Mouse (Mus musculus) telencephalon, adult 2 months (tissue): ENCODE data around the gene Cd38.

Experiments
- DNase-seq: peaks from one replicate; pipeline ENCODE4 v3.0.0-alpha.2; 2011; ENCODE audit warnings: low read depth, low spot score

The Cd38 gene

DNA sequence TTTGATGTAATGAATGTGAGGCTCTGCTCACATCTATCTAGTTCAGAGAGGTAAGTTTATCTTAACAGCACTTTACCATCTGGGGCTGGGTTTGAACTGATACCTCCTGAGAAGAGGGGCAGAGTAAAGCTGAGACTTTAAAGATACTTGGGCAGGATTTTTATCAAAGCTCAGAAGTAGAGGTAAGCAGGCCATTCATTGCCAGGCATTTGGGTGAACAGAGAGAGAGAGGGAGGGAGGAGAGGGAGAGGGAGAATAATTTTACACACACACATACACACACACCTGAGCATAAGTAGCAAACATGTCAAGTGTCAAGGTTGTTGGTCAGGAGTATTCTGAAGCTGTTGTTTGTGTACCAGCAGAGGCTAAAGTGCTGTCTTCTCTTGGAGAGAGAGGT, at the start of gene Cd38:
Cd38 (plus strand) TSS at position 301 of the 400 bp plus-strand sequence.
- DNase-seq: no peak

DNA sequence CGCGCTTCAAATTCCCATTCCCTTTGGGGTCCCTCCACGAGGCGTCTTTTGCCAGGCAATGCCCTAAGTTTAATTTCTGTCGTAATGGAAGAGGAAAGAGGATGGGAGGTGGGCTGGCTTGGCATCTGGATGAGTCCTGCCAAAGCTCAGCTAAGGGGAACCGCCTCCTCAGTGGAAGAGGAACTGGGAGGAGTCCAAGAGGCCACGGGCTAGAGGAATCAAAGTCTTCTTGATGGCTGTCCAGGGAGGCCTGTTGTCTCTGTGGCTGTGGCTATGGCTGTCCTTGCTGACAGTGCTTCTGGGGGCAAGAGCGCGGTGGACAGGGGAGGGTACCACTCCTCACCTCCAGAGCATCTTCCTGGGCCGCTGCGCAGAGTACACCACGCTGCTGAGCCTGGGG, 49.7 kb upstream of the Cd38 start, which contains the start of gene Bst1:
Bst1 (plus strand) TSS at position 191 of the 400 bp plus-strand sequence.
- DNase-seq: no peak

DNA sequence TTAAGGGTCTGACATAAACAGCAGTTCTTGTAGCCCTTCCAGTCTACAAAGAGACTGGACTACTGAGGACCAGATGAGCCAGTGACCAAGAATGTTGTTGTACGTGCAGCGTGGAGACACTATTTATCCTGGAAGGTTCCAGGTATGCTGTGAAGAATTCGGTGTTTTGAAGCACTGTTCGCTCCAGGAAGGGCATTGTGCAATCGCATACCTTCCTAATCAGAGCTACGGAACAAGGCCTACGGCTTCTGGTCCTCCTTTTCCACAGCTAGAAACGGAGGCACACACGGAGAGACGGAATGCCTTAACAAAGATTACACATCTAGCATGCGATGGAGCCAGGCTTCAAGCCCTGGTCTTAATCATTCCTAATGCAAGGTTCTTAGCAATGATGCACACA, 47.6 kb upstream of the Cd38 start:
- DNase-seq: no peak

DNA sequence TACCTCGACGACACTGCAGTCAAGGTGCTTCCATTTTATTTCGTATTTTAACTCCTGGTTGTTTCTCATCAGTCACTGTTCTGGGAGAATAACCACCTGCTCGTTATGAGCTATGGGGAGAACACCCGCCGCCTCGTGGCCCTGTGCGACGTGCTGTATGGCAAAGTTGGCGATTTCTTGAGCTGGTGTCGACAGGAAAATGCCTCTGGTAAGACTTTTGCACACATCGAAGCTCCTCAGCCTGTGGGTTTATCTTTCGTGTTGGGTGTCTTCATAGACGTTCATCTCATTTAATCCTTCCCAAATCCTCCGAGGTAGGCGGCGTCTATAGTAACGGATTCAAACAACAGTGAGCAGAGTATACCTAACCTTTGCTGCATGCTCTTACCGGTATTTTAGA, 46.8 kb upstream of the Cd38 start, which contains the start of gene Fbxl5:
Fbxl5 (minus strand) TSS at position 101 of the 400 bp plus-strand sequence.
- DNase-seq: no peak

DNA sequence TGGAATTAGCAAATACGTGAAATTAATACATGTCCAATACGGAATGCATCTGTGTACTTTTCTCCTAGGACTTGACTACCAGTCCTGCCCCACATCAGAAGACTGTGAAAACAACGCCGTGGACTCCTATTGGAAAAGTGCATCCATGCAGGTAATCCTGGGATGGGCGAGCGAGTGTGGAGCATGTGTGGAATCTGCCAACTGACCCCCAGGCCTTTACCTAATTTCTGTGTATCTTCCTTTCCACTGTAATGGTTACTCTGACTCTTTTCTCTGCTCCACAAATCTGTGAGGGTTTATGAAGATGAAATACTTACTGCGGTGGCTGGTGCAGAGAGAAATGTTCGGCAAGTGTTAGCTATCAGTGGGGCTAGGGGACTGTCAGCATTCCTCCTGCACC, 46.2 kb upstream of the Cd38 start:
- DNase-seq: no peak

DNA sequence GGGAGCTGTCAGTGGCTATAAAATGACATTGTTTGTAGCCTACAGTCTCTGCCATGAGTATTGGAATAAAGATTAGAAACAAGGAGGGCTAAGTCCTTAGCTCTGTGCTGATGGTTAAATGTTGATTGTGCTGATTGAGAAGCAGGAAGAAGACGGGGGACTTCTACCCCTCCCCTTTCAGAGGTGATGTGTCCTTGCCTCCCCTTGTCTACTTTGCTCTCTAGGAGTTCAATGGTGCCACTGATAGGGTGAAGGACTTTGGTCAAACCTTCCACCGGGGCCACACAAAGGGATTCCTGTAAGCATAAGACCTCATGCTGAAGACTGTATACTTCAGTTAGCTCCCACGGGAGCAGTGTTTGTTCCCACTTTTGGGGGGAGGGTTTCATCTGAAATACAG, 45.5 kb upstream of the Cd38 start:
- no peak for DNase-seq

DNA sequence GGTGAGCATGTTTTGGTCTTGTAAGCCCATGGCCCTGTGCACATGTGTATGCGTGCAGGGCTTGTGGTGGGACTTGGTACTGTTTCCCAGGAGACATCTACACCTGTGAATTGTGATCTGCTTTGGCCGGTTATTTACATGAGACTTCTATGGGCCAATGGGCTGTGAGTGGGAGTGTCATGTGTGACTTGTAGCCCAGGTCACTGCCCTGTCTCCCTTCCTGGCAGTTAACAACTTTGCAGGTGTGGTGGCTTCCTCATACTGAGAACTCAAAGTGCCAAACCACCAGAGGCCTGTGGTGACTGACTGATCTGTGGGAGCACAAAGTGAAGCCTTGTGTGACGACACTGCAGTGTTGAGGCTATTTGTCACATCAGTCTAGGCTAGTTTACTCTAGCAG, 43.8 kb upstream of the Cd38 start:
- no peak for DNase-seq

DNA sequence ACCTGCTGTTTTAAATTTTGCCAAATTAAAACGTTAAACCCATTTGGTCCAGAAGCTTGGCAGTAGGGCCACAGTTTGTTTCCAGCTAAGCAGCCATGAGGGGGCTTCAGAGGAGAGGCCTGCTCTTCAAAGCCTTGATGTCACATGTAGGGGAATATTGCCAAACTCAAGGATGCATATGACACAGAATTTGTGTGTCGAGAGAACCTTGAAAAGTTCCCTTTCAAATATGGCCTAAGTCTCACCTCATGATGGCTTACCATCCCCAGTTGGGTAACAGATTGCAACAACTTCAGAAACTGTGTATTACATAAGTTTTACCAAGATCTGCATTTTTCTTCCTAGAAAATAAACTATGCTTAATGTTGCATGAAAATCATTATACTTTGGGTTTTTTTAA, 41.5 kb upstream of the Cd38 start:
- DNase-seq: no peak

DNA sequence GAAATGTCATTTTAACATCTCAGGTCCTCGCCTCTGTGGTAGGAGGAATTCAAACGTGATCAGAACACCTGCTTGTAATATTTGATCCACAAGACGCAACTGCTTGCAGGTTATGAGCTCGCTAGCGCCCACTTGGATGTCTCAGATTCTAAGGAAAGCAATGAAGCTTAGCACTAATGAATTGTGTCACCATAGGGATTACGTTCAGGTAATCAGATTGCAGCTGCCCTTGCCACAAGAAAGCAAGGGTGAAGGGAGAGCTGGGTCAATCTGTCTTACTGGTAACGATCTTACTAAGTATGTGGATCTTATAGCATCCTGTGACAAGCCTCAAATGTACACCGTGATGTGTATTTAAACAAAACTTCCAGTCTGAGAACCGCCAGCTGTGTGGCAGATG, 41.0 kb upstream of the Cd38 start:
- DNase-seq: no peak

DNA sequence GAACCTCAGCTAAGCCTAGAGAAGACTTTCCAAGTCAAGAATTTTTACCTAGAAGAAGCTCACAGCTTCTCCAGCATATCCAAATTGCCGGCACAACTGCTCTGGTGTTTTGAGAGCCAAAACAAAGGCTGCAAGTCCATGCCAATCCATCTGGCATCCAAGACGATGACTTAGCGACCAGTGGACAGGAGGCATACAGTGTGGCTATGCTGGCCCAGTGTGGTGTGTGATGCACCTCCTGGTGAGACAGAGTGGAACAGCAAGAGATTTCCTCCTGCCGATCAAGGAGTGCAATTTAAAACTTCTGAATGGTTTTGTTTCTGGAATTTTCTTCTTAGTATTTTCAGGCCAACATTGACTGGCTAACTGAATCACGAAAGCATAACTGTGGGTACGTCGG, 31.8 kb upstream of the Cd38 start:
- DNase-seq: no peak

DNA sequence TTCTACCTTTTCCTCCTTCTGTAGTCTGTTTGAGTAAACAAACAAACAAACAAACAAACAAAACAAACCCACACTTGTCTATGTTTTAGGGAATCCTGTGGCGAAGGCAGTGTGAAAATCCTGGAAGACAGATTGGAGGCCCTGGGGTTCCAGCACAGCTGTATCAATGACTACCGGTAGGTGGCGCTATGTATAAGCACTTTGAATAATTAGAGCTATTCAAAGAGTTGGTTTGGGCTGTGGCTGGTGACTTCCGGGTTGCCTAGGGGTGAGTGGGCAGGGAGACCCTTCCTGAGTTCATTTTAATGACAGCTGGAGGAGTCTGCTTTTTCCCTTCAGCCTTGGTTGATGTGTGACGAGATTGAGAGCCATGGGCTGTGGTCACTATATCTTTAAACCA, 31.0 kb upstream of the Cd38 start:
- no peak for DNase-seq

DNA sequence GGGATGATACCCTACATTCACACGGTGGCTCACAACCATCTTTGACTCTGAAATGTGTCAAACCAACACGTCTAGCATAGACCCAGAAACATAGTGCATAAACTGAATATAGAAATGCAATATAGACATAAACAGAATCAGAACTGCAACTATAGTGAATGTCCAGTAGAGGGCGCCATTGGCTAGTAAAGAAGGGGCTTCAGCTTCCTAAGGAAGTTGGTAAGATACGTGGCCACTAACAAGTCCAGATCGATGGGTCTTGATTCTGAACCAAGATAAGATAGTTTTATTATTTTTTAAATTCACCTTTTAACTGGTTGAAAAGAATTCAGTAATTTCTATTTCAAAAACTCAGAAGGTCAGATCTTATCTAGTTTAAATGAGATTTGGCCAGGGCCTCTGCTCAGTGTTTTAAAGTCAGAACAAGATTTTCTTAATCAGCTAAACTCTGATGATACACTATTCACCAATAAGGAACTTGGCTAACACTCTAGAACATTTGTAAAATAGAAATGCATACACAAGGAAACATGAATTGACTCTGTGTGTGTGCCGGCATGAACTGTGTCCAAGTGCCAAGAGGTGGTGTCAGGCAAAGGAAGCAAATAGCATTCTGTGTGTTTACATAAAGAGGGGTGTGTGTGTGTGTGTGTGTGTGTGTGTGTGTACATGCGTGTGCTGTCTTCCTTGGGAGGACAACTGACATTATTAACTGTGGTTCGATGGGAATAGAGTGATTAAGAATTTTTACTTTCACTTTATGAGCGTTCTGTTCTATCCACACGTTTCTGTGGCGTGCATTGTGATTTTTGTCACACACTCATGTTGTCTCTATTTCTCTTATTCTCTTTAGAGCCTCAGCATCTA, 27.0 kb upstream of the Cd38 start:
- peak; percentile 44 for DNase-seq

DNA sequence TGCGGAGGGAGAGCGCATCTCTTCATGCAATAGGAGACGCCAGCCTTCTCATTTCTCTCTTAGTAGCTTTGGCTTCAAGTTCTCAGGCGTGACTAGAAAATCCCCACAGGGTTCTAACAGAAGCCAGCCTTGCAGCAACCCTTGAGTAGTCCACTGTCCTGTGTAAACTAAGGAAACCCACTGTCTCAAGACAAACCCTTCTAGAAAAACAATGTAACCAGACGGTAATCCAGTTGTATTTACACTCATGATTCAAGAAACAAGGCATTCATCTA, 26.4 kb upstream of the Cd38 start:
- DNase-seq: no peak

DNA sequence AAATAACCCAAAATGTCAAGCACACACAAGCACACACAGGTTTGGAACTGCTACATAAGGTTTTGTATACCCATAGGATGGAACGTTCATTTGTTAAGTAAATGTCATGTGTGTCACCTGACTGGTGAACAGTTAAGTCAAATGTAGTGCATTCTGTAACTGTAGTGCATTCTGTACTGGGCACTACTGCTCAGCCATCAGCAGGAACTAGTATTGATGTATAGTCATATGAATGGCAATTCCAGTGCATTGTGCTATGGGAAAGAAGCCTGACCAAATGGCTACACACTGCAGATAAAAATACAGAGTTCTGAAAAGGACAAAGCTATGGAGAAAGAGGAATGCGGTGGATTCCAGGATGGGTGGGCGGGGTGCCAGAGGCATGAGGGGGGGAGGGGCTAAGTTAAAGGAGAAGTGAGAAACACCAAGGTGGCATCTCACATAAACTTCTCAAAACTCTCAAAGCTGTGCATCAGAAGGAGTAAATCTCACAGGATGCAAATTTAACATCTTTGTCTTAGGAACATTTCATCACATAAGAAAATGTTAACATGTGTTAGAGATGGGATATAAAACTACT, 25.7 kb upstream of the Cd38 start:
- DNase-seq: peak; percentile 15

DNA sequence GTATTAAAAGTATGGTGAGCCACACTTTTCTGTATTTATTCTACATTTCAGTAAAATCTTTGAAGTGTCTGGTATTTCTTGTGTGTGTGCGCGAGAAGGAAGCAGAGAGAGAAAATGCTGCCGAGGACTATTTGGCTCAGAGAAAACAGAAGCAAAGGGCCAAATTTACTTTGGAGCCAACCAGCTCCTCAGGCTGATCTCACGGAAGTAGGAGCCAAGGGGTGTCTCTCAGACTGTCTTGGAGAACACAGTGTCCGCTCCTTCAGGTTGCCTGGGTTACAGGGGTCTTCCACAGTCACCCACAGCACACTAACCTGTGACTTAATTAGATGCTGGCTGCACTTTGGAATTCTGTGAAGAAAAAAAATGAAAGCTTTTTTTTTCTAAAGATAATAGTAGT, 23.3 kb upstream of the Cd38 start:
- DNase-seq: no peak

DNA sequence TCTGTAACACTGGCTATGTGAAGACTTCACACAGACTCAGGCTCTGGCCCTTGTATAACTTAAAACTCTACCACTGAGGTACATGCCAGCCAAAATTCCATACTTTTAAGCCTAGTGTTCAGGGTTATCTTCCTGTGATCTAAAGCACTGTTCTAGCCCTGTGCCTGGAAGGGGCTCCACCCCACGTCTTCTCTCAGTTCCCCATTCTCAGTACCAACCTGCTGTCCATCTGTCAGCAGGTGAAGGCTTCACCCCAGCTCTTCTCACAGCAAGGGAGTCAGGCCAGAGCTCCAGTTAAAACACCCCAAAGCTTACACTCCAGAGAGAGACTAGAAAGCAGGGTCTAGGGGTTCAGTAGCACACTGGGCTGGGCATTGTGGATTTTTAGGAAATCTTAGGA, 22.7 kb upstream of the Cd38 start:
- no peak for DNase-seq

DNA sequence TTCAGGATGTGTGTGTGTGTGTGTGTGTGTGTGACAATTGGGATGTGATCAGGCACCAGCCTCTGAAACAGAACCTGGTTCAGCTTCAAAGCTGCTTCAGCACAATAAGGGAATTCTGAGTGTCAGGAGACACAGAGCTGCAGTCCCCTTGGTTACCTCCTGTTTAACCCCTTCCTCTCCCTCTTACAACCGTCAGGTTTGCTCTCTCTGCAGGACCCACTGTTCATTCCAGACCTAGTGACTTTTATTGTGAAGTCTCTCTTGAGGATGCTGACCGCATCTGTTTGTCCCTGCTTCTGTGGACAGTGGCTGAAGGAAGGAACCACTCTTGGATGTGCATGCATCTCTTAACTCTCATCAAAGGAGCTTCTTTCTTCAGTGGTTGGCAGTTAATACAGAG, 22.1 kb upstream of the Cd38 start:
- no peak for DNase-seq

DNA sequence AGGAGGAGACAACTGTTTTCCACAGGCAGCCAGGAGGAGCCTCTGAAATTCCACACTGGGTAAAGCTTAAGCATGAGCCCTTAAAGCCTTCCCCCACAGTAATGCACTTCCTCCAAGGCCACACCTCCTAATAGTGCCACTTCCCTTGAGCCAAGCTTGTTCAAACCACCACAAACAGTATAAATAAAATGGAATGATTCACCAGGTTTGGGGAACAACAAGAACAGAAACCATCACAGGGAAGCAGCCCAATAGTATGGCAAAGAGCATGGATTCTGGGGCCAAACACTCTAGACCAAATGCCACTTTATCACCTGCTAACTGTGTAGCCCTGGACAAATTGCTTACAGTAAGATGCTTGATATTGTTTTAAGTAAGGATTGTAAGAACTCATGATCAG, 20.8 kb upstream of the Cd38 start:
- DNase-seq: no peak

DNA sequence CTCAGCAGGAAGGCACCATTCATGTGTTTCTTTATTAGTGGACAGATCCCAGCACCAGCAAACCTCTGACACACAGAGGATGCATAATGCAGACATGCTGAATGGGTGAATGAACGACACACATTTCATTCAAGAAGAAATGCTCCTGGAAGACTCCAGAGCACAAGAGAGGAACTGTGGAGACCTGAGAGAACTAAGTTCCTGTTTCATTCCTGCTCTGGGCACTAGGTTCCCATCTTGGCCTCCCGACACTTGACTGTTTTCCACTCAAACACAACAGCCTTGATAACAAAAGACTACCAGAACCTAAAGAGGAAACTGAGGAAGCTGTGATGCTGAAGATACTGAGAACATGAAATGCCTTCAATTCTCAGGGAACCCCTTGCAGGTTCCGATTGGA, 20.1 kb upstream of the Cd38 start:
- no peak for DNase-seq

DNA sequence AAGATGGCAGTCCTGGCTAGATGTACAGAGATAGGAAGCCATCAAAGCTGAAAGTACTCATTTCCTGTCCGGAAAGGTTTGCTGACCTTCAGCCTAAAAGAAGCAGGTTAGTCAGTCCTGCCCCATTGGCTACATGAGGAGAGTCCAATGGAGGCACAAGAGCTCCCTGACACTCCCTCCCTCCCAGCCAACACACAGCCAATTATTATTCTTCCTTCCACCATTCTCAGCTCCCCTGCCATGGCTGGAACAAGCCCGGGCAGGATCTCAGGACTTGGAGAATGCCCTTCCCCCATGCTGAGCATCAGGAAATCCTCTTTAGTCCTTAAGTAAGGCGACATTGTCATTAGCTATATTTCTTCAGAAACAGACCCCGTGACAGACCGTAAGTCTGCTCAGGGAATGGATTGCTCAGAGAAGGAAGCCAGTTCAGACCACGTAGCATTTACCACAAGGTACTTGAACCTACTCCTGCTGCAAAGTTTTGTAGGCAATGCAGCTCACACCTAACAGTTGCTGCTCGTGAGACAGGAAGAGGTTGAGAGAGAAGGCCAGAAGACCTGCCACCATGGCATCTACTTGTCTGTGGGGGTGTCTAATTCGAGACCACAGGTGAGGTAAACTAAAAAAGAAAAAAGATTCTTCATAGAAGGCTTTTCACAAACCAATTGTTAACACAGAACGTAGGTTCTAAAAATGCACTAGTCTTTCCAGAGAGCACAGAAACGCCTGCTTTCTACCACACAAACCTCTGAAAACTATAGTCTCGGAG, 15.1 kb upstream of the Cd38 start:
- DNase-seq: no peak

DNA sequence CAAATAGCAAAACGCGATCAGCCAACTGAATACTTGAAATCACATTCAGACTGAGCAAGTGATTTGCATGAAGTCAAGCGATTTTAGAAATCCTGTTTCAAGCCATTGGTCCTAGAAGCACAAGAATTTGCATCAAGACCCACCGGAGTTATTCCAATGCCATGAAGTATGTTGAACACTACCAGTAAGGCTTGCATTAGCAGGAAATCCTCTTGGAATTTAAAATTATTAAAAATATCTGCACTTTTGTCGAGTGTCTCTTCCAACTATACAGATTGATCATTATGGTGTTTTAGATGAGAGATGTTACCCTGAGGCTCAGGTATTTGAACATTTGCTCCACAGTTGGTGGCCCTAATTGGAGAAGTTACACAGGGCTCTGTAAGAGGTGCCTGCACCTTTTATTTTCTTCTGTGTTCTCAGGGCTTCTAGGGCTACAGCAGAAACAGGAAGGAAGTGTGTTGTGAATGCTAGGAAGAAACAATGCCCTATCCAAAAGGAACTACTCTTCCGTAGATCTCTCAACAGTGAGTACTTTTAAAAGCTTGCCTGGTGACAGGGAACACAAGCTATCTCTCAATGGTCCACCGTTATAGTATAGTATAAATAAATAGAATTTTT, 14.4 kb upstream of the Cd38 start:
- DNase-seq: no peak

DNA sequence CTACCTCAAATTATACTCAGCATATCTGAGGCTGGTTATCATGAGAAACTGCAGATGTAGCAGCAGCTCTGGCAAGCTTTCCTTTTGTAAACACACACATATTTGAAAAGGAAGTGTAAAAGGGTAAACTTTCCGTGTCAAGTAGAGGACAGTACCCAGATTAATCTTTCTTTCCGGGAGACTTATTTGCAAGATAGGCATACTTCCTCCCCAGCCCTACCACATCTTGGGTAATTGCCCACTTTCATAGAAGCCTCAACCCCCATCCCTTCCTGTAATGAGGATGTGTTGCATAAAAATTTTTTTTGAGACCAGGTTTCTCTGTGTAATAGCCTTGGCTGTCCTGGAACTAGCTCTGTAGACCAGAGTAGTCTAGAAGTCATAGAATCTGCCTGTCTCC, 12.6 kb upstream of the Cd38 start:
- no peak for DNase-seq
